Mouse (Mus musculus): ENCODE measurements around the gene 1700025C18Rik.

DNA sequence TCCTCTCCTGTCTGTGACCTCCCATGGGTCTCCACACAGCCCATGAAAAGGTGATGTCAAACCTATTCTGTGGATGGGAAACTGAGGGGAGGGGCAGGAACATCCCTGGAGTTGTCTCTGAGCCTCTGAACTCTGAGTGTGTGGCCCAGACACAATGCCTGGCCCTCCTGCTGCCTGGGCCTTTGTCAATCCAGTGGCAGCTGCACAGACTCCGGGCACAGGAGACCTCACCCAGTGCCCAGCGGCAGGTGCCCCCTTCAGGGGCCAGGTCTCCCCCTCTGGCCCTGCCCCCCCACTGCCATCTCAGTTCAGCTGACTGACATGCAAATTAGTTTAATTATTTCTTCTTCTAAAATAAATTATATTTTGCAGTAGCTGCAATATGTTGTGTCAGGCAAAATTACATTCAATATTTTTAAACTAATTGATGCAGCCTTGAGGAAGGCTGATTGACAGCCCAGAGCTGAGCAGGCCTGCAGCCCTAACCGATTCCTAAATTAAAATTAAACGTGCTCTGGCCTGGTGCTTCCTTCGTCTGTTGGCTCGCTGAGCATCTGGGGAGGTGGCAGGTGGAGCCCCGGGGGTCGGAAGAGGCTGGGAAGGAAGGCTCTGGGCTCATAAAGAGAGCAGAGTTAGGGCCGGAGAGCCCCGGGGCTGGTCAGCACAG lies 36.5 kb upstream of the 1700025C18Rik start:
- TF ChIP-seq CTCF (IDR thresholded peaks at IDR 0.05; ENCODE audit: borderline replicate concordance, insufficient read depth, low read length) (no peak), POLR2A (IDR thresholded peaks at IDR 0.05; ENCODE audit: low read depth, low read length) (no peak)

Data from embryonic fibroblast, embryonic 13.5 days (primary cell).